Mouse (Mus musculus) G1E (cell line): ENCODE measurements around the gene Pappa.

Source experiments
- CTCF ChIP-seq: IDR thresholded peaks from 2 replicates; pipeline ENCODE4 v1.5.1; 2012; ENCODE audit warnings: low read depth, low read length, inconsistent platforms, mixed read lengths
- GATA1 ChIP-seq: IDR thresholded peaks from 2 replicates; pipeline ENCODE4 v1.6.1; 2012; ENCODE audit warnings: borderline replicate concordance, low read length, inconsistent platforms, mixed read lengths
- TAL1 ChIP-seq: conservative IDR thresholded peaks from 2 replicates; pipeline ENCODE4 v1.6.1; 2012; ENCODE audit warnings: low read depth, low read length, inconsistent platforms, mixed read lengths

GRCm38 (mm10) chr4:65159481-65159880 is 35.5 kb downstream of the Pappa start:
- TF ChIP-seq GATA1 (no peak), CTCF (no peak), TAL1 (no peak)
